Mouse (Mus musculus) E14TG2a.4 (cell line): ENCODE data around the gene Ube4b.

Experiments
- H3K27me3 ChIP-seq: 2 replicates; pipeline ENCODE4 v1.6.1; 2014; ENCODE audit warnings: low read length, control low read depth; ENCODE audit not compliant: insufficient read depth
- H3K36me3 ChIP-seq: 2 replicates; pipeline ENCODE4 v1.6.1; 2014; ENCODE audit warnings: low read length, control low read depth; ENCODE audit not compliant: insufficient read depth
- H3K4me1 ChIP-seq: replicated peaks from 2 replicates; pipeline ENCODE4 v1.6.1; 2014; ENCODE audit warnings: low read depth, low read length, control low read depth
- H3K4me3 ChIP-seq: replicated peaks from 2 replicates; pipeline ENCODE4 v1.5.1; 2014; ENCODE audit warnings: mild to moderate bottlenecking, low read length
- H3K9me3 ChIP-seq: 2 replicates; pipeline ENCODE4 v1.6.1; 2014; ENCODE audit warnings: low read length, control low read depth
- CTCF ChIP-seq: conservative IDR thresholded peaks from 2 replicates; pipeline ENCODE4 v1.5.1; 2014; ENCODE audit warnings: low read length
- NANOG ChIP-seq: IDR thresholded peaks from 2 replicates; pipeline ENCODE4 v1.6.1; 2014; ENCODE audit warnings: borderline replicate concordance, low read length, mixed read lengths
- POU5F1 ChIP-seq: IDR thresholded peaks from 2 replicates; pipeline ENCODE4 v1.6.1; 2014; ENCODE audit warnings: low read length, borderline replicate concordance

Gene Ube4b

DNA sequence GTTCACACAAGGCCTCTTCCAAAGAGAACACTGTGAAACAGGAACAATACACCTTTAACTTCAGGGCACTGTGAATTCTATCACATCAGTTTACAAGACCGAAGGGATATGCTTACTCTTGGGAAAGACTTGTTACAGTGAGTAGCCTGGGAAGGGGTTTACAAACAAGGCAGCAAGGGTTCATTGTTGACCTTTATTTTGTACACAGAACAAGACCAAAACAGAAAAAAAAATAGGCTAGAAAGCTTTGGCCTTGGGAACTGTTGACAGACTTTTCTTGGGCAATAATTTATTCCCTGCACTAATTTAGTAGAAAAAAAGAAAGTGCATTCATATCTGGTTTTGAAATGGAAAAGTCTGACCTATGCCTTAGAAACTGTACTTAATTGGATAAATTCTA, 122.1 kb downstream of the Ube4b start:
- Histone ChIP-seq H3K9me3 (no peaks in the 10 kb centered on the region), H3K36me3 (no peaks in the 10 kb centered on the region), H3K4me1 (peaks cover 45% of the 10 kb centered on the region), H3K4me3 (no peak overlapping the region), H3K27me3 (peaks cover 16% of the 10 kb centered on the region)
- TF ChIP-seq POU5F1 (no peak), CTCF (no peak), NANOG (no peak)

DNA sequence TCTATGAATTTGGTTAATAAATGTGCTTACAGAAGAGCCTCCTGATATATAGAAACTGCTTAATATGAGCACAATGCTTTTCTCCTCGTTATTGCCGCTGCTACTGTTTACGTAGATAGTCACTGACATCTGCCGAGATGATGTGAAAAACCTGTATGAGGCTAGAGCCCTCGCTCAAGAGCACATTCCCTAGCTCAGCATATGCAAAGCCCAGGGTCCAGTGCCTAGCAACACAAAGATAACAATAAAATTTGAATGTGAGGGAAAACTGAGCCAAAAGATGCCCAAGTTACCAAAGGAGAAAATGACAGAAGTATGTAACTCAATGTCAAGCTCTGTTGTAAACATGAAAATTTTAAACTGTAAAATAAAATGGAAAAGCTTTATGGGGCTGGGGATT, 123.0 kb downstream of the Ube4b start:
- Histone ChIP-seq H3K27me3 (peaks cover 9% of the 10 kb centered on the region; the same call in 1 of the 2 replicates), H3K9me3 (no peaks in the 10 kb centered on the region), H3K4me1 (peaks cover 43% of the 10 kb centered on the region), H3K4me3 (no peak overlapping the region), H3K36me3 (no peaks in the 10 kb centered on the region)
- no peak for TF ChIP-seq NANOG
- no peak for TF ChIP-seq CTCF
- TF ChIP-seq POU5F1, result no peak

DNA sequence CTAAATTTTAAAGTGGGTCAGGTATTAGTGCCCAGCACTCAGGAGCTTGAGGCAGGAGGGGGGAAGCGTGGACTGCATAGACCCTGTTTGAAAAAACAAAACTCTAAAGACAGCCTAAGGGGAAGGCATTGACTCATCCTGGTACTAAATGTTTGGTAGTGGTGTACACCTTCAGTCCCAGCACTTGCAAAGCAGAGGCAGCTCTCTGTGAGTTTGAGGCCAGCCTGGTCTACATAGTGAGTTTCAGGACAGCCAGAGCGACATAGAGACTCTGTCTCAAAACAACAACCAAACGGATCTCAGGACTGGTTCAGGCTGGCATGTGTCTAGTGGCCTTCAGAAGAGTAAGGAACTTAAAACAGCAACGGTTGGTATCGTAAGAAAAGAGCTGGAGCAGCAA, 123.8 kb downstream of the Ube4b start:
- peaks cover 9% of the 10 kb centered on the region; the same call in 1 of the 2 replicates for H3K27me3 ChIP-seq
- TF ChIP-seq CTCF, result no peak
- TF ChIP-seq POU5F1, result no peak
- no peak for TF ChIP-seq NANOG
- no peaks in the 10 kb centered on the region for H3K9me3 ChIP-seq
- no peaks in the 10 kb centered on the region for H3K36me3 ChIP-seq
- no peak overlapping the region for H3K4me3 ChIP-seq
- peaks cover 38% of the 10 kb centered on the region for H3K4me1 ChIP-seq

DNA sequence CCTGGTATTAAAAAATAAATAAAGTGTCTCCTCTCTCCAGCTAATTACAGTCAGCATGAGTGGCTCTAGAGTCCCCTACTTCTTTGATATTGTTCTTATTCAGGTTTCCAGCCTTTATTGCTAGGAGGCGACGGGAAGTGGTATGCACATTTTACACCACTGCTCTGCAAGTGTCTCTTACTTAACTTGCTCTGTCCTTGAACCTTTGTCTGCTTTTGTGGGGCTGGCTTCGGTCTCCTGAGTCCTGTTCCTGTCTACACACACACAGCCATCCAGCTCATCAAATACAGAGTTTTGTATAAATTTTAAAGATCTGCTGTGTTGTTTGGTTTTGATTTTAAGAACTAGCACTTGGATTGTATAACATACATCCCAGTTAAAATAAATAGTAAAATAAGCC, 124.4 kb downstream of the Ube4b start:
- 0 out of 2 replicates have a peak overlapping the region, but pooled peaks have one; percentile 0 for H3K4me3 ChIP-seq
- no peak for TF ChIP-seq POU5F1
- TF ChIP-seq CTCF, result no peak
- no peak for TF ChIP-seq NANOG
- H3K9me3 ChIP-seq, result no peaks in the 10 kb centered on the region
- H3K27me3 ChIP-seq, result peaks cover 9% of the 10 kb centered on the region; the same call in 1 of the 2 replicates
- H3K4me1 ChIP-seq, result peaks cover 38% of the 10 kb centered on the region
- no peaks in the 10 kb centered on the region for H3K36me3 ChIP-seq

DNA sequence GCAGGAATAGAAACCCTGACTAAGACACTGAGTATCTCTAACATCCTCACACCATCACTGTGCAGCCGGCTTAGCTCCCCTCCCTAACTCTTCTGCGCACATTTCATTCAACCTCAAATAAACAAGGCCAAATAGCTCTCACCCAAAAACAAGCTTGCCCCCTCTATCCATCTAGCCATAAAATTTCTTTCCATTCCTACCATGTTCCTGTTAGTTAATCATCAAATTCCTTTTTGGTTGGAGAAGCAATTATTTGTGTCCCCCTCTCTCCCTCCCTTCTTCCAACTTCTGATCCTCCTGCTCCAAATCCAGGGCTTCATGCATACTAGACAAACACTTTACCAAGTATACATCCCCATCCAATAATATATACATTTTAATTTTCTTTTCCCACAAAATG, 130.0 kb downstream of the Ube4b start:
- Histone ChIP-seq H3K27me3 (no peaks in the 10 kb centered on the region), H3K4me1 (peaks cover 16% of the 10 kb centered on the region), H3K4me3 (no peak overlapping the region), H3K9me3 (no peaks in the 10 kb centered on the region), H3K36me3 (0 out of 2 replicates have a peak, but pooled peaks cover 4% of the 10 kb centered on the region)
- TF ChIP-seq NANOG (no peak), POU5F1 (no peak), CTCF (no peak)

DNA sequence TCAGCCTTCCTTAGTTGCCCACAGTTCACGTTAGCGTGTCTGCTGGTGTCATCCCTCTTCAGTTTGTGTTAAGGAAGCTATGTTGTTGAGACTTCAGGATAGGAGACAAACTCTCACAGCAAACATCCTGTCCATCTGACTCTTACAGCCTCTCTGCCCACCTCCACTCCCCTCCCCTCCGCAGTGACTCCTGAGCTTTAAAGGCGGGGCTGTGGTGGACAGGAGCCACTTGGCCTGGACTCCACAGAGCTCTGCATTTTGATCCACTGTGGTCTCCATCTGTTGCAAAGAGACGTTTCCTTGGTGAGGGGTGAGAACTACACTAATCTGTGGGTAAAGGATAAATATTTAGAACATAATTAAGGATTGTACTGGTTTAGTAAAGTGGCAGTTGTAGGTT, 133.6 kb downstream of the Ube4b start:
- Histone ChIP-seq H3K4me1 (peaks cover 18% of the 10 kb centered on the region), H3K36me3 (peaks cover 12% of the 10 kb centered on the region), H3K9me3 (no peaks in the 10 kb centered on the region), H3K27me3 (no peaks in the 10 kb centered on the region), H3K4me3 (no peak overlapping the region)
- TF ChIP-seq NANOG (no peak), POU5F1 (no peak), CTCF (no peak)

DNA sequence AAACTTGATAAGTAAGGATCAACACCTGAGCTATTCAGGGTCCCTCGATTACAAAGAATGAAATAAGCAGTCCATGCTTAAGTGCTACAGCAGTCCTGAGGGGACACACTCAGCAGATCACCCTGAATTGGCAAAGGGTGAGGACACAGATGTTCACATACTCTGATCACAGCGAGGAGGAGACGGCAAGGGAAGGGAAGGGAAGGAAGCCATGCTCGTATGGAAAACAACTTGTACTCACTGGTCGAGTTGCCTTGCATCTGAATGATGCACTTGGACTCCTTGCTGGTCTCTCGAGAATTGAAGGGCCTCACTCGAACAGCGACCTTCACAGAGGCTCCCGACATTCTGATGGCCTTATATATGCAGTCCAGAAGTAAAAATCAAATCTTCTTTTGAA, 135.5 kb downstream of the Ube4b start:
- Histone ChIP-seq H3K36me3 (peaks cover 12% of the 10 kb centered on the region), H3K4me1 (peaks cover 18% of the 10 kb centered on the region), H3K4me3 (no peak overlapping the region), H3K27me3 (no peaks in the 10 kb centered on the region), H3K9me3 (no peaks in the 10 kb centered on the region)
- TF ChIP-seq POU5F1 (no peak), CTCF (no peak), NANOG (no peak)

DNA sequence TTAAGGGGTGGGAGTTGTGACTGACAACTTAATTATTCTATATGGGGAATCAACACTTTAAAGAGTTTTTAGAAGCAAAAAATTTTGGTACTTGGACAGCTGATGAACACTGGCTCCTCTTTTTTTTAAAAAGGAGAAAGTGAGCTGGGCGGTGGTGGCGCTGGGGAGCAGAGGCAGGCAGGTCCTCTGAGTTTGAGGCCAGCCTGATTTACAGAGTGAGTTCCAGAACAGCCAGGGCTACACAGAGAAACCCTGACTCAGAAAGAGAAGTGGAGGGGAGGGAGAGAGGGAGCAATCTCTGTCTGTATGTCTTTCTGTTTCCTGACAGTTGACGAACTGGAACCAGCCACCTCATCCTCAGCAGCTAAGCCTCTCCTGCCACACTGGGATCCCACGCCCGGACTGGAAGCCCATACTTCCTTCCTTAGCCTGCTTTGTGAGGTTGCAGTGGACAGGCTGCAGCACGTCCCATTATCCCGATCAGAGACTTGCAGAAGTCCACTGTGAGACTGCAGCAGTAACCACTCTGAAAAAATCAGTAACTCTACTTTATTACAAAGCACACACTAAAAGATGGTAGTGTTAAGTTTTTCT, 136.3 kb downstream of the Ube4b start:
- Histone ChIP-seq H3K36me3 (peaks cover 12% of the 10 kb centered on the region), H3K9me3 (no peaks in the 10 kb centered on the region), H3K4me1 (peaks cover 19% of the 10 kb centered on the region), H3K4me3 (no peak overlapping the region), H3K27me3 (no peaks in the 10 kb centered on the region)
- TF ChIP-seq POU5F1 (no peak), CTCF (no peak), NANOG (no peak)
